Mouse (Mus musculus): Measurements from ENCODE around the gene Rfx7. TPM values are rescaled to one million over a fixed set of nuclear protein-coding genes. Genes with fewer than 3 reads are reported as not detected.

Rfx7 gene
- total and polyA plus RNA-seq, 2 experiments from 2014 or later: 10.8 to 44.8 TPM

DNA sequence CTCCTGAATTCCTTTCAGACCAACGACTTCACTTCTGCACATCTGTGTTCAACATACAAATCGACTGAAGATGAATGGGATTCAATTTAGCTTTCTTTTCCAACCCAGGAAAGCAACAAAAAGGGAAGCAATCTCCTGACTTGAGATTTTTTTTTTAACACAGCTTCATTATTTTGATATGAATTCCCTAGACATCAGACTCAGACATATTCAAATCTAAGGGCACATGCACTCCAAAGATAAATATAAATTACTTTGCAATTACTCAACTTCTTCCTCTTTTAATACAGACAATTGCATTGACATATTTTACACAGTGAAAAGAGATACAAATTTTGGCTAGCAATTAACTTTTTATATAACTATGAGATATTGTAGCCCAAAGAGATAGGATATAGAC is 35.3 kb upstream of the Rfx7 start:
- TF ChIP-seq CTCF (IDR thresholded peaks at IDR 0.05; ENCODE audit: low read depth): no peak
- Histone ChIP-seq H3K9ac (no peak overlapping the region), H3K27me3 (ENCODE audit: insufficient read depth, low read length) (no peaks in the 10 kb centered on the region), H3K36me3 (ENCODE audit: insufficient read depth) (no peaks in the 10 kb centered on the region), H3K4me2 (ENCODE audit: low read depth) (no peak overlapping the region), H3K4me3 (ENCODE audit: low read depth, low read length) (no peak overlapping the region), H3K9me3 (ENCODE audit: low read length) (no peaks in the 10 kb centered on the region), H3K27ac (ENCODE audit: low read depth, low read length) (peak overlapping the region; percentile 16; the same call in 1 of the 2 replicates), H3K4me1 (ENCODE audit: insufficient read depth) (peaks cover 5% of the 10 kb centered on the region; the same call in 1 of the 2 replicates)
- DNase-seq: no peak
- ATAC-seq: peak; percentile 34; the same call in 1 of the 2 replicates
- WGBS: 36% methylated on average over 2 of the region's 2 CpGs

DNA sequence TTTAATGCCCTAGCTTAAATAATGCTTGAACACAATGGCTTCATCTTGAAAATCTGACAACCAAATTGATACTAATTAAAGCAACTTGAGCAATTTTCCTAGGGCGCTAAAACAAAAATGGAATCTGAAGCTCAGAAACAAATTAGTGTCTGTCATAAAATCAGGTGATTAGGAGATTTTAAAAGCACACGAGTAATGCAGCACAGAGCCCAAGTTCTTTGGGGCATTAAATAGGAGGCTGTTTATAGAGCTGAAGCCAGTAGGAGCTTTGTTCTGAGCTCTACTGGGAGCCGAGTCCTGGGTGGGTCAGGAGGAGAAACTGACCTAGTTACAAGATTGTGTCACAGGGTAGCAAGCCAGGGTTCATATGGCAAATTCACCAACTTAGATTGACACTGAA is 34.9 kb upstream of the Rfx7 start:
- Histone ChIP-seq H3K9me3 (ENCODE audit: low read length) (no peaks in the 10 kb centered on the region), H3K27me3 (ENCODE audit: insufficient read depth, low read length) (no peaks in the 10 kb centered on the region), H3K4me2 (ENCODE audit: low read depth) (no peak overlapping the region), H3K4me1 (ENCODE audit: insufficient read depth) (peaks cover 2% of the 10 kb centered on the region; the same call in 1 of the 2 replicates), H3K4me3 (ENCODE audit: low read depth, low read length) (no peak overlapping the region), H3K36me3 (ENCODE audit: insufficient read depth) (no peaks in the 10 kb centered on the region), H3K27ac (ENCODE audit: low read depth, low read length) (peak overlapping the region; percentile 60; the same call in 1 of the 2 replicates), H3K9ac (no peak overlapping the region)
- WGBS: 24% methylated on average over 3 of the region's 3 CpGs
- DNase-seq (no peak), ATAC-seq (peak; percentile 64; the same call in 1 of the 2 replicates)
- TF ChIP-seq CTCF (IDR thresholded peaks at IDR 0.05; ENCODE audit: low read depth): no peak

DNA sequence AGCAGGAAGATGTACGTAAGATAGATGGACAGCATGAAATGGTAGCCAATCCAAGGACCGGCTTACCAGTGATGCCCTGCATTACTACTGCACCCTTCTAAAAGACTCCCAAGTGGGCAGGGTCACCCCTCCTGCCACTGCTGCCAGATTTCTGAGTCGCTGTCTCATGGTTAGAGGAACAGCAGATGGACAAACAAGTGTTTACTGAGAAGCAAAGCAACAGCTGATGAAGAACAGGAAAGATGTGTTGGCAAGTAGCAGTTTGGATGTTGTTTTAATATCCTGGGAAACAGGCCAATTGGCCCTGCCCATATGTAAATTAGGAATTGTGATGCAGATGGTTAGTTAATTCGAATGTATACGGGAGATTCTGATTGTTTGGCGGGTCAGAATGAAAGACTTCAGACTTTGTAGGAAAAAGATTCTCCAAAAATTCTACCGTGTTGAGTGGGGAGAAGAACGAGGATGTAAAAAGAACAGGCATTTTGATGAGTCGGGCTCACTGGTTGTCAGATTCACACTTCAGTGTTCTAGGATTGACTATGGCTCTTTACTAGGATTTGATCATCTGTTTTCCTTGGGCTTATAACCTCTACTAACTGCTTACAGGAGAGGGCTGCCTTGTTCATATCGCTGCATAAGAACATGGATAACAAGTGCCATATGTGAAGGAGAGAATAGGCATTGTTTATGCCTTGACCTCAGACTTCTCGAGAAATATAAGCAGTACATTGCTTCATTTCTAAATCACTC is 19.6 kb upstream of the Rfx7 start:
- WGBS: 24% methylated on average over 11 of the region's 11 CpGs
- ATAC-seq: peak; percentile 70

DNA sequence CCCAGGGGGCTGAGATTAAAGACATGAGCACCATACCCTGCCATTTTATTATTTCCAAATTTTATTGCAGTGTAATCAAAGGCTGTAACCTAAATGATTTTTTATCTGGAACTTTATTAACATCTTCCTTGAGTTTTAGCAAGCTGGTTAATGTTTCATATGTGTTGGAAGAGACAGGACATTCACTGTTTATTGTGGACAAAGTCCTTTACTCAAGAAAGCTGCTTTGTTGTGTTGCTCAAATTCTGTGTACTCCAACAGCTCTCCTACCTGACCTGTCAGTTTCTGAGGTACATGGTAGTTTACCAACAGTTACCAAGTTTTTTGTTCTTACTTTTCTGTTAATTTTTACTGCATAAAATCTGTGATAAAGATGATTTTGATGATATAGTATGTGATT is 16.7 kb upstream of the Rfx7 start:
- no peaks in the 10 kb centered on the region for H3K4me1 ChIP-seq (ENCODE audit: insufficient read depth)
- H3K9me3 ChIP-seq (ENCODE audit: low read length): no peaks in the 10 kb centered on the region
- H3K4me2 ChIP-seq (ENCODE audit: low read depth): no peak overlapping the region
- H3K4me3 ChIP-seq (ENCODE audit: low read depth, low read length): no peak overlapping the region
- no peak overlapping the region for H3K27ac ChIP-seq (ENCODE audit: low read depth, low read length)
- no peak for ATAC-seq
- DNase-seq: no peak
- TF ChIP-seq CTCF (IDR thresholded peaks at IDR 0.05; ENCODE audit: low read depth): no peak
- H3K27me3 ChIP-seq (ENCODE audit: insufficient read depth, low read length): no peaks in the 10 kb centered on the region
- H3K9ac ChIP-seq: no peak overlapping the region
- no peaks in the 10 kb centered on the region for H3K36me3 ChIP-seq (ENCODE audit: insufficient read depth)

More for the DNA sequence above, 19.6 kb upstream of the Rfx7 start:
- Histone ChIP-seq H3K36me3 (ENCODE audit: insufficient read depth) (no peaks in the 10 kb centered on the region), H3K4me2 (ENCODE audit: low read depth) (0 out of 2 replicates have a peak overlapping the region, but pooled peaks have one; percentile 1), H3K9me3 (ENCODE audit: low read length) (no peaks in the 10 kb centered on the region), H3K4me1 (ENCODE audit: insufficient read depth) (no peaks in the 10 kb centered on the region), H3K9ac (no peak overlapping the region), H3K4me3 (ENCODE audit: low read depth, low read length) (no peak overlapping the region), H3K27ac (ENCODE audit: low read depth, low read length) (no peak overlapping the region), H3K27me3 (ENCODE audit: insufficient read depth, low read length) (no peaks in the 10 kb centered on the region)
- no peak for TF ChIP-seq CTCF (IDR thresholded peaks at IDR 0.05; ENCODE audit: low read depth)
- DNase-seq: peak; percentile 58

DNA sequence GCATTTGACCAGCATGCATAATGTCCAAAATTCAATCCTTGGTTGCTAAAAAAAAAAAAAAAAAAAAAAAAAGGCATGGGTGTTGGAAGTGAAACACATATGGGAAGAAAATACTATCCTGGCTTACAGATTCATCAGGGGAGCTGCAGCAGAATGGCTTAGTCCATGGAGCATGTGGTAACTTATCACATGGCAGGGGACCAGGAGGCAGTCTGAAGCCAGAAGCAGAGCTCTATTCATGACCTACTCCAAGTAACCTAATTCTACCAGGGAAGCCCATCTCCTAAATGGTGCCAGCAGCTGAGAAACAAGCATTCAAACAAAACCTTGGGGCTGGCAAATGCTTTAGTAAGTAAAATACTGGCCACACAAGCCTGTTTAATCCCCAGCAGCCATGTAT is 12.8 kb upstream of the Rfx7 start:
- no peak for TF ChIP-seq CTCF (IDR thresholded peaks at IDR 0.05; ENCODE audit: low read depth)
- no peak for DNase-seq
- H3K4me3 ChIP-seq (ENCODE audit: low read depth, low read length): no peak overlapping the region
- H3K9me3 ChIP-seq (ENCODE audit: low read length): no peaks in the 10 kb centered on the region
- H3K4me2 ChIP-seq (ENCODE audit: low read depth): no peak overlapping the region
- no peaks in the 10 kb centered on the region for H3K36me3 ChIP-seq (ENCODE audit: insufficient read depth)
- H3K27me3 ChIP-seq (ENCODE audit: insufficient read depth, low read length): no peaks in the 10 kb centered on the region
- no peak overlapping the region for H3K9ac ChIP-seq
- no peak overlapping the region for H3K27ac ChIP-seq (ENCODE audit: low read depth, low read length)
- no peaks in the 10 kb centered on the region for H3K4me1 ChIP-seq (ENCODE audit: insufficient read depth)
- no peak for ATAC-seq

DNA sequence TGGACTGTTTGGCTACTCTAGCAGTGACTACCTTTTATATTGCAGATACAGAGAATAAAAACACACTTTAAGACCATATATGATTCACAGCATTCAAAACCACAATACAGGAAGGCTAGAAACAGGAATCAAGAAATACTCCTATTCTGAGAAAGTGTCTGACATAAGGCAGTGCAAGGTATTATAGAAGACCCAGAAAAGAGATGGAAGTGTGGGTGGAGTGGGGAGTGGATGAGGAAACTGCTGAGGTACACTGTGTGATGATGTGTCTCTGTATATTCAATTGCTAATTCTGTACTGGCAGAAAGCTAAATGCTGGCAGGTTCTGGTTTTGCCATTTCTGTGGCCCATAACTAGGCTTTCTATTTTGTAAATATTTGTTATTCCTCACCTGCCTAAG is 11.2 kb upstream of the Rfx7 start:
- H3K9me3 ChIP-seq (ENCODE audit: low read length): no peaks in the 10 kb centered on the region
- H3K4me3 ChIP-seq (ENCODE audit: low read depth, low read length): no peak overlapping the region
- H3K27me3 ChIP-seq (ENCODE audit: insufficient read depth, low read length): no peaks in the 10 kb centered on the region
- TF ChIP-seq CTCF (IDR thresholded peaks at IDR 0.05; ENCODE audit: low read depth): no peak
- no peak overlapping the region for H3K27ac ChIP-seq (ENCODE audit: low read depth, low read length)
- no peak overlapping the region for H3K9ac ChIP-seq
- H3K4me1 ChIP-seq (ENCODE audit: insufficient read depth): no peaks in the 10 kb centered on the region
- no peaks in the 10 kb centered on the region for H3K36me3 ChIP-seq (ENCODE audit: insufficient read depth)
- H3K4me2 ChIP-seq (ENCODE audit: low read depth): no peak overlapping the region
- DNase-seq (no peak), ATAC-seq (no peak)

DNA sequence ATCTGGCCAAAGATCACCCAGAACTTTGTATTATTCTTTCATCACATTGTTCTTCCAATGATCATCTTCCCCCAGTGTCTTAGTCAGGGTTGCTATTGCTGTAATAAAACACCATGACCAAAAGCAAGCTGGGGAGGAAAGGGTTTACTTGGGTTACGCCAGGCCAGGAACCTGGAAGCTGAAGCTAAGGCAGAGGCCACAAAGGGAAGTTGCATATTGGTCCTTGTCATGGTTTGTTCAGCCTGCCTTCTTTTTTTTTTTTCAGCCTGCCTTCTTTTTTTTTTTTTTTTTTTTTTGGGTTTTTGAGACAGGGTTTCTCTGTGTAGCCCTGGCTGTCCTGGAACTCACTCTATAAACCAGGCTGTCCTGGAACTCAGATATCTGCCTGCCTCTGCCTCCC is 5.9 kb upstream of the Rfx7 start:
- Histone ChIP-seq H3K9me3 (ENCODE audit: low read length) (no peaks in the 10 kb centered on the region), H3K4me2 (ENCODE audit: low read depth) (no peak overlapping the region), H3K27ac (ENCODE audit: low read depth, low read length) (no peak overlapping the region), H3K36me3 (ENCODE audit: insufficient read depth) (no peaks in the 10 kb centered on the region), H3K4me1 (ENCODE audit: insufficient read depth) (peaks cover 5% of the 10 kb centered on the region), H3K9ac (no peak overlapping the region), H3K4me3 (ENCODE audit: low read depth, low read length) (no peak overlapping the region), H3K27me3 (ENCODE audit: insufficient read depth, low read length) (no peaks in the 10 kb centered on the region)
- WGBS: 82% methylated on average over 1 of the region's 1 CpGs
- TF ChIP-seq CTCF (IDR thresholded peaks at IDR 0.05; ENCODE audit: low read depth): no peak
- ATAC-seq (no peak), DNase-seq (no peak)

All from forebrain, postnatal 0 days (tissue).